Mouse (Mus musculus) embryonic facial prominence, embryonic 10.5 days (tissue): Measurements from ENCODE around the gene Tfap2a. TPM values are rescaled to one million over a fixed set of nuclear protein-coding genes. Genes with fewer than 3 reads are reported as not detected.

Experiments
- DNase-seq: peaks from one replicate; pipeline ENCODE4 v3.0.0-alpha.2; 2017; ENCODE audit warnings: low spot score
- H3K27ac ChIP-seq: fragments of 300-500 bp; sonication (generic); replicated peaks from 2 replicates; pipeline ENCODE4 v1.5.1; 2016; ENCODE audit warnings: mild to moderate bottlenecking
- H3K27me3 ChIP-seq: fragments of 300-500 bp; sonication (generic); replicated peaks from 2 replicates; pipeline ENCODE4 v1.6.1; 2016; ENCODE audit warnings: low read depth, mild to moderate bottlenecking; ENCODE audit not compliant: poor library complexity, severe bottlenecking
- H3K36me3 ChIP-seq: fragments of 300-500 bp; sonication (generic); replicated peaks from 2 replicates; pipeline ENCODE4 v1.6.1; 2016; ENCODE audit warnings: mild to moderate bottlenecking, moderate library complexity
- H3K4me1 ChIP-seq: fragments of 300-500 bp; sonication (generic); 2 replicates; pipeline ENCODE4 v1.6.1; 2016
- H3K4me3 ChIP-seq: fragments of 300-500 bp; sonication (generic); 2 replicates; pipeline ENCODE4 v1.5.1; 2016; ENCODE audit warnings: mild to moderate bottlenecking, moderate library complexity
- H3K9me3 ChIP-seq: fragments of 300-500 bp; sonication (generic); 2 replicates; pipeline ENCODE4 v1.6.1; 2016; ENCODE audit warnings: mild to moderate bottlenecking
- WGBS: fragments of 180-500 bp; shearing (Covaris S2); methylation state at CpG from one replicate; pipeline ENCODE4 v1.1.7; 2016; 5-methylcytosine and 5-hydroxymethylcytosine counted together
- polyA plus RNA-seq: library from polyadenylated mRNA; unstranded; fragments of >200 nt; fragmentation: Nextera tagmentation; extraction: Ambion mirVana; gene quantifications from 2 replicates; pipeline ENCODE4 v1.2.1, GENCODE M21; 2016

The Tfap2a gene
- polyA plus RNA-seq, 1 experiment from 2014 or later, result 8.3 TPM

DNA sequence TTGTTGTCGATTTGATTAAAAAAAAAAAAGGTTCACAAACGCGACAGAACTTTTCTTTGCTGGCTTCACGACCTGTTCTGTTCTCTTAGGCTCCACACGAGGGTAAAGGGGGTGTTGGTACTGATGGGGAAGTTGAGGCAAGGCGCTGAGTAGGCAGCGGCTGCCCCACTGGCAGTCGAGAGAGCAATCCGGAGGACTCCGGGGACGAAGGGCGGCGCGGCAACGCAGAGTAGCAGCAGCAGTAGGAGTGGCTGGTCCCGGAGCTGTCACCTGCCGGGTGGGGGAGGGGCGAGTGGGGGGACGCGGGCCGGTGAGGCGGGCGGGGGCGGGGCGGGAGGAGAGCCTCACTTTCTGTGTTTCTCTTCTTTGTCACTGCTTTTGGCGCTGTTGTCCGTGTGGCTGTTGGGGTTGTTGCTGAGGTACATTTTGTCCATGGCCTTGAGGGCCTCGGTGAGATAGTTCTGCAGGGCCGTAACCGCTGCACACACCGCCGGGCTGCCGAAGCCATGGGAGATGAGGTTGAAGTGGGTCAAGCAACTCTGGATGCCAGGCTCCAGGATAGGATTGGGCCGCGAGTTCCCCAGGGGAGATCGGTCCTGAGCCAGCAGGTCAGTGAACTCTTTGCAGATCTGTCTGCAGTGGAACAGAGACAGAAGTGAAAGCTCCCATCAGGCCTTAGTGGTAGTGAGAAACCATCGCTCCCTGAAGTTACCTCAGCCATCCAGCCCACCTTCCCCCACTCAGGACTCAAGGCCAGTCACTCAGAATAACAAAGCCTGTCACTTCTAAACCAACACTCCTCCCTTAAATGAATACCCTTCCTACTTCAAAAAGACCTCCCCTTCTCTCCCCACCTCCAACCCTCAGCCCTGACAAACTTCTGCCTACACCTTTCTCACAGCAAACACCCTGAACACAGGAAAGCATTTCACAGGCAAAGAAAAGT lies 21.1 kb downstream of the Tfap2a start:
- H3K27me3 ChIP-seq, result peaks cover 100% of the 10 kb centered on the region
- peak; percentile 60 for DNase-seq
- peaks cover 9% of the 10 kb centered on the region for H3K36me3 ChIP-seq
- H3K4me3 ChIP-seq, result peak overlapping the region; percentile 42
- 13% methylated on average over 37 of the region's 37 CpGs for WGBS
- H3K9me3 ChIP-seq, result no peaks in the 10 kb centered on the region
- peak overlapping the region; percentile 63 for H3K27ac ChIP-seq
- peaks cover 77% of the 10 kb centered on the region for H3K4me1 ChIP-seq

DNA sequence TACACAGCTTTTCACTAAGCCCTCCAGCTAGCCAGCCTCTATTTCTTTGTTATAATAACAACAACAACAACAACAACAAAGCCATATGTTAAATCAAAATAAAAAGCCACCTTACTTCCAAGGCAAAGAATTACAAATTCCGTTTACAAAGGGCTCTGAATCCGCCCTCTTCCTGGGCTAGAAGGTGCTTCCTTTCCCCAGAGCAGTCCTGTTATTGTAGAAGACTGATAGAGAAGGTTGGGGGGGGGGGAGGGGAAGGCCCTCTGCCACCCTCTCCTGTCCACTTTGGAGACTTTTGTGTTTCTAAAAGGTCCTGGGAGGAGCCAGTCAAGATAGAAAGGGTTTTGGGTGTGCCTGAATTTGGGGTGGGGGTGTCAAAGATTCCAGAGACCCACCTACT lies 23.6 kb downstream of the Tfap2a start:
- WGBS, result 25% methylated on average over 2 of the region's 2 CpGs
- Histone ChIP-seq H3K4me3 (no peak overlapping the region), H3K4me1 (peaks cover 77% of the 10 kb centered on the region), H3K27me3 (peaks cover 100% of the 10 kb centered on the region), H3K27ac (no peak overlapping the region), H3K9me3 (no peaks in the 10 kb centered on the region), H3K36me3 (peaks cover 9% of the 10 kb centered on the region)
- DNase-seq, result peak; percentile 17

DNA sequence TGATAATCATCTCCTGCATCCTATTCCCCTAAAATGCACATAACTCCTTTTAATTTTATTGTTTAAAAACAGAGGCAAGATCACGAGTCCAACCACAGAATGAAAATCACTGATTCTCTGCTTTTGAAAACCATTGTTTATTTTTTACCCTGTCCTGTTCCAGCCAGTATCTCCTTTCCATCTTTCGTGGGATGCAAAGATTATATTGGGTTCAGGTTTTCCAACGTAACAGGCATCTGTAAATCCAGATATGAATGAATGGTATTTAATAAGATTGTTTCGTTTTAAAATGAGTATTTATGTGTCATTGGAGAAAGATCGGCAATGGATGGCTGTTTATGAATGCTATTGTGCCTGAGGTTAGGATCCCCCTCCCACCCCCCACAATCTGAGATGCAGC lies 24.5 kb downstream of the Tfap2a start:
- no peak overlapping the region for H3K4me3 ChIP-seq
- H3K9me3 ChIP-seq, result no peaks in the 10 kb centered on the region
- WGBS, result 20% methylated on average over 5 of the region's 5 CpGs
- peaks cover 77% of the 10 kb centered on the region for H3K4me1 ChIP-seq
- DNase-seq, result no peak
- H3K27ac ChIP-seq, result no peak overlapping the region
- peaks cover 9% of the 10 kb centered on the region for H3K36me3 ChIP-seq
- peaks cover 100% of the 10 kb centered on the region for H3K27me3 ChIP-seq

DNA sequence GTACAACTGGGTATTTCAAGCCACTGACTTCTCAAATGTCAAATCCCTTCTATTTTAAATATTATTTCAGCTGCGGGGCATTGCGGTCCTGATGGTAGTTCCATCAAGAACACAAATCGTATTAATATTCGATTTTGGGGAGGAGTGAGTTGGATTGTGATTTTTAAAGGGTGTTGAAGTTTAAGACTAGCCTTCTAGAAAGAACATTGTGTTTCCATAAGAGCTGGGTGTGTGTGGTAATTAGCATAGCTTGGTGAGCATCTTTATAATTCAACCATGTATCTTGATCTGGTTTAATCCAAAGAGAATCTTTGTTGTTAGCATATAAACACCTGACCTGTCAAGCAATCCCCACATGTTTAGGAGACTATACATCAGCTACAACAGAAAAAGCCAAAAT lies 24.9 kb downstream of the Tfap2a start:
- H3K9me3 ChIP-seq, result no peaks in the 10 kb centered on the region
- no peak overlapping the region for H3K4me3 ChIP-seq
- H3K36me3 ChIP-seq, result peaks cover 9% of the 10 kb centered on the region
- WGBS, result 8% methylated on average over 4 of the region's 4 CpGs
- H3K27me3 ChIP-seq, result peaks cover 100% of the 10 kb centered on the region
- no peak overlapping the region for H3K27ac ChIP-seq
- H3K4me1 ChIP-seq, result peaks cover 77% of the 10 kb centered on the region
- no peak for DNase-seq

DNA sequence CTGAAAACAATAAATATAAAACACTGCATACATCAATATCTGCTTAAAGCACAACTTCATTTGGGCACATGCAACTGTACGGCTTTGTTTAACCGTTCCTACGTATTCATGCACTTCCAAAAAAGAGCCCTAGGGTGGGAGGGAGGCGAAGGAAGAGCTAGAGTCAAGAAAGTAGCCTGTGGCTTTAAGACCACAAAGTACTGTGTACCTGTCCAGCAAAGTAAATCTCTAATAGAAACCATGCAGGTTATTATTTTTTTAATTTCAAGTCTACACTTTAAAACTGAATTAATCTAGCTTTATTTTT lies 25.7 kb downstream of the Tfap2a start:
- H3K36me3 ChIP-seq, result peaks cover 5% of the 10 kb centered on the region
- H3K4me3 ChIP-seq, result no peak overlapping the region
- H3K27ac ChIP-seq, result no peak overlapping the region
- peaks cover 71% of the 10 kb centered on the region for H3K4me1 ChIP-seq
- H3K27me3 ChIP-seq, result peaks cover 100% of the 10 kb centered on the region
- DNase-seq, result no peak
- H3K9me3 ChIP-seq, result no peaks in the 10 kb centered on the region
- WGBS, result 2% methylated on average over 4 of the region's 4 CpGs

DNA sequence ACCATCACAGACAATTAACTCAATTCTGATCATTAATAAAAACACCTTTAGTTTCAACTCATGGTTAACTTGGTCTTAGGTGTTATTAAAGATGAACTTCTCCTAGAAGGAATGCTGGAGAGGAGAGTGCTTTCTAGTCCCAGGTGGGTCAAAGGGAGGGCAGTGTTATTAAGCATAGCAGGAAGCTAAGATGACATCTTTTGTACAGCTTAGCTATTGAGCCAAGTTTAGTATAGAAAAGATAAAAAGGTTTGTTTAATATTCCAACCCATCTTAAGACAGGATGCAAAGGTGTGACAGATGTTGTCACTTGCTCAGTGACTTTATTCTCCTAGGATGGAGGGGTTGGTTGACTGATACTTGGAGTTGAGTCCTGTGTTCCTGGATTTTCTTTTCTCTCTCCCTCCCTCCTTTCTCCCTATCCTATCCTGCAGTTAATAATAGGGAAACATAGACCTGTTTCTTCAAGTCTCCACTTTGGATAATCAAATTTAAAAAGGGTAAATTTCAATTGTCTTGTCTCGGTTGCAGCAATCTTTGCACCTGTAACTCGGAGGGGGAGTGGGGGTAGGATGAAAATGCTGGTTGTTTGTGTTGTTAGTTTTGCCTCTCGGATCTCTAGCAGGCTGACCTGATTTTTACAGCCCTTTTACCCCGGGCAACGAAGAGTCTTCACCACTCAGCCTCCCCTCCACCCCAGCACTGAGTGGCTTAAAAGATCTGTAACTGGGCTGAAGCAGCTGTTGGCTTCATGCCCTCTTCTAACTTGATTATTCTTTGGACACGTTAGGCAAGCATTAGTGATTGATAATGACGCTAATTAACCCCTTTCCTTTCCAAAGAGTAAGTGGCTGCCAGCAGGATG lies 26.3 kb downstream of the Tfap2a start:
- 2% methylated on average over 7 of the region's 7 CpGs for WGBS
- H3K27ac ChIP-seq, result no peak overlapping the region
- H3K9me3 ChIP-seq, result no peaks in the 10 kb centered on the region
- H3K4me1 ChIP-seq, result peaks cover 68% of the 10 kb centered on the region
- no peak overlapping the region for H3K4me3 ChIP-seq
- peaks cover 3% of the 10 kb centered on the region for H3K36me3 ChIP-seq
- peaks cover 100% of the 10 kb centered on the region for H3K27me3 ChIP-seq
- no peak for DNase-seq

DNA sequence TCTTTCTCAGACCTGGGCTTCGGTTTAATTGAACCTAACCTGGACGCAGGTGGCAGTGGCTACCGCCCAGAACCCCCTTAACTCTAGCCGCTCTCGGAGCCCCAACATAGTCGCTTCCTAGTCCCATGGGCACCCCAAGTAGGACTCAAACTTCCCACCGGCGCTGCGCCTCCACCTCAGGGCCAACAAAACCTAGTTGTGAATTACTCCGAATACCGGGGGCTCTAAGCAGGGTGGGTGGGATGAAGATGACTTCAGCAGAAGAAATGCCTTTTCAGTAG lies 28.2 kb downstream of the Tfap2a start:
- Histone ChIP-seq H3K4me3 (peak overlapping the region; percentile 48; the same call in 1 of the 2 replicates), H3K27ac (peak overlapping the region; percentile 57), H3K36me3 (no peaks in the 10 kb centered on the region), H3K9me3 (no peaks in the 10 kb centered on the region), H3K27me3 (peaks cover 100% of the 10 kb centered on the region), H3K4me1 (peaks cover 81% of the 10 kb centered on the region)
- WGBS, result 2% methylated on average over 11 of the region's 11 CpGs
- peak; percentile 50 for DNase-seq

DNA sequence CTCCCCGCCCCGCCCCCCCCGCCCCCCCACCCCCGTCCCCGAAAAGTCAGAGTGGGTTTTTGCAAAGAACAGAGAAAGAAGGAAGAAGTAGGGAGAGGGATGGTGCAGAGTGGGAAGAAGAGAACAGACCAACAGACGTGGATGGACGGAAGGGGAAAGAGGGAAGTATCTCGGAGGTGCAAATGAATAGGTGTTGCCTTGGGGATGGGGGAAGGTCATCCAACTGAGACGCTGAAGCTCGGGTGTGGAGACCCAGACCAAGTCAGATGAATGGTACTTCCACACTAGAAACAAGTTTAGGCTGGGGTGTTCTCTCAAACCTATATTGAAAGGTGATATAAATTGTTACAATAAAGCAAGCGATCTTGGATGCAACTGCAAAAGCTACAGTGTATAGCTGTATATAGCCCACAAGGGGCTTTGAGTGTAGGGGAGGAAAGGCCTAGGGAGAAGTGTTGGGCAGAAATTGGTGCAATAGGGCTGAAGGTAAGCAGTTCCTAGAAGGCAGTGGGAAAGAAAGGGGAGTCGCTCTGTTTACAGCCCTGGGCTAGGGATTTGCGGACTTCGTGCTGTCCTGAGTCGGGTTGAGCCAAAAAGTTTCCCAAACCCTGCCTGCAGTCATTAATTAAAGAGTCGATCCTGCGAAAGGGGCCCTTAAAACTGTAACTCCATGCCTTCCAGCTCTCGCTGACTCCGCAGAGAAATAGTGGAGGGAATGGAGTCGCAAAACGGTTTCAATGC lies 28.7 kb downstream of the Tfap2a start:
- DNase-seq, result peak; percentile 48
- Histone ChIP-seq H3K27me3 (peaks cover 100% of the 10 kb centered on the region), H3K36me3 (no peaks in the 10 kb centered on the region), H3K4me1 (peaks cover 82% of the 10 kb centered on the region), H3K9me3 (no peaks in the 10 kb centered on the region), H3K4me3 (peak overlapping the region; percentile 48), H3K27ac (peak overlapping the region; percentile 57)
- 1% methylated on average over 21 of the region's 21 CpGs for WGBS

DNA sequence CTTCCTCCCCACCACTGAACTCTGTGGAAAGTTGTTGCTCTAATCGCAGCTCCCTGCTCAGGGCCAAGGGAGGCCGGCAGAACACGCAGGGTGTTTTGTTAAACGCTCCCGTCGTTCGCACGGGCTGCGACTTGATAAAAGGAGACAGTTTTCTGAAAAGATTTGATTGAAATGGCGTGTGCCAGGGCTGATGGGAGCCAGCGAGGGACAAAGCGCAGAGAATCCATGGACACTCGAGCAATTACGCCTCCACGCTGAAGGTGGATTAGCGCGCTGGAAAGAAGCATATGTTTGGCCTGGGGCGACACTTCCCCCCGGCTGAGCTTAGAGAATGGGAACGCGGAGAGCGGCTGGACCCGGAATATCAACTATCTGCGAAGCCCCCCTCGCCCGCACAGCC lies 29.3 kb downstream of the Tfap2a start:
- H3K27ac ChIP-seq, result peak overlapping the region; percentile 31; the same call in 1 of the 2 replicates
- WGBS, result under 1% methylated on average over 26 of the region's 26 CpGs
- H3K27me3 ChIP-seq, result peaks cover 100% of the 10 kb centered on the region
- peak overlapping the region; percentile 48 for H3K4me3 ChIP-seq
- DNase-seq, result peak; percentile 66
- H3K36me3 ChIP-seq, result no peaks in the 10 kb centered on the region
- H3K4me1 ChIP-seq, result peaks cover 85% of the 10 kb centered on the region
- H3K9me3 ChIP-seq, result no peaks in the 10 kb centered on the region

DNA sequence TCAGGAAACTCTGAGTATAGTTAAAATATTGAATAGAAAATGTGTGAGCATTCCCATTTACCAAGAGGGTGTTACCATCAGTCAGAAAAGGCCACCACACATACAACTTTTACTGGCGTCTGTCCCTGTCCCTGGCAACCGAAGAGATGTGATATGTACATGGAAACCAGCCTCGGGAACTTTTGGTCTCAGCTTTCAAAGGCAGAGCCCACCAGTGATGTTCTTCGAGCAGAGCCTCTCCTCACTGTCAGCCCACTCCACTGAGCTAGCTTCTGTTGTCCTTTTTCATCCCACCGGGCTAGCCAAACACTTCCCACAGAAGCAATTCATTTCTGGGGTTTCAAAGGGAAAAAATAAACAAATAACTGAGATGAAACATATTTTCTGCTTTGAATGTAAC lies 29.9 kb downstream of the Tfap2a start:
- WGBS, result 0% methylated on average over 5 of the region's 5 CpGs
- DNase-seq, result peak; percentile 34
- Histone ChIP-seq H3K27ac (no peak overlapping the region), H3K36me3 (no peaks in the 10 kb centered on the region), H3K27me3 (peaks cover 100% of the 10 kb centered on the region), H3K4me3 (no peak overlapping the region), H3K4me1 (peaks cover 83% of the 10 kb centered on the region), H3K9me3 (no peaks in the 10 kb centered on the region)

DNA sequence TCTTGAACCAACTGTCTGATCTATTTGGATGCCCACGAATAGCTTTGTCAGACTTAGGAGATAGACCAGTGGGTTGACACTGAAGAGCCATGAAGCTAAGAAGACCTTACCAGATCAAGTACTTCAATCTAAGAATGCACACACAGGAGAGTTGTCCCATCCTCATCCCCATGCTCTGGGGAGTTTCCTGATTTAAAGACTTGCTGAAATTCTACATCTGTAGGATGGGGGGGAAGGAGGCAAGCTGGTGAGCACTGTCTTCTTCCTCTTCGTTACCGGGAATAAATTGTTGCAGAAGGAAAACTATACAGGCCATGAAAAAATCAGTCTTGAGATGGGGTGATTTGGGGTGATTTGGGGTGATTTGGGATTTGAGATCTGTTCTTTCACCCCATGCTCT lies 30.5 kb downstream of the Tfap2a start:
- DNase-seq, result no peak
- Histone ChIP-seq H3K9me3 (no peaks in the 10 kb centered on the region), H3K27me3 (peaks cover 100% of the 10 kb centered on the region), H3K4me1 (peaks cover 86% of the 10 kb centered on the region), H3K27ac (no peak overlapping the region), H3K36me3 (no peaks in the 10 kb centered on the region), H3K4me3 (no peak overlapping the region)
- WGBS, result 15% methylated on average over 3 of the region's 3 CpGs

DNA sequence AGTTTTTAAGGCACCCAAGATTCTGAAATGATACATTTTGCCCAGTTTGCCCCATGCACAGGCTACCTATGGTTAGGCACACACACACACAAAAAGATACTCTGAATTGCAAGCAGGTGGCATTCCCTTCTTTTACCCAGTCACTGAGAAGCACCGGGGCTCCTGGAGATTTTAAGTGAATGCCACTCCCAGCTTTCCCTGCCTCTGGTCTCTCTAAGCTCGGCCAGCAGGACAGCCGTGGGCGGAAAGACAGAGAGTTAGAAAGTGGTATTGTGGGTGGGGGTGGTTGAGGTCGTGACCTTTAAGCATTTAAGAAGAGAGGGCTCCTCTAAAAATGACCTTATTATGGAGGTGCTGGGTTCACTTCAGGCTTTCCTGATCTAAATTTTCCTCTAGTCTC lies 31.6 kb downstream of the Tfap2a start:
- H3K4me3 ChIP-seq, result no peak overlapping the region
- H3K36me3 ChIP-seq, result no peaks in the 10 kb centered on the region
- peaks cover 83% of the 10 kb centered on the region for H3K4me1 ChIP-seq
- WGBS, result 3% methylated on average over 5 of the region's 5 CpGs
- peaks cover 100% of the 10 kb centered on the region for H3K27me3 ChIP-seq
- no peaks in the 10 kb centered on the region for H3K9me3 ChIP-seq
- H3K27ac ChIP-seq, result 0 out of 2 replicates have a peak overlapping the region, but pooled peaks have one; percentile 14
- no peak for DNase-seq
